Mouse (Mus musculus) lung, adult 2 months (tissue): ENCODE results near the gene Mical3.

Experiments used
- CTCF ChIP-seq: fragments of 200-500 bp; IDR thresholded peaks from 2 replicates; pipeline ENCODE4 v1.5.1; 2011; ENCODE audit warnings: mild to moderate bottlenecking, low read length, control low read depth; ENCODE audit not compliant: insufficient read depth
- POLR2A ChIP-seq: fragments of 200-500 bp; IDR thresholded peaks from 2 replicates; pipeline ENCODE4 v1.6.1; 2011; ENCODE audit warnings: low read depth, mild to moderate bottlenecking, control low read depth, low read length, borderline replicate concordance; ENCODE audit errors: extremely low read depth

DNA sequence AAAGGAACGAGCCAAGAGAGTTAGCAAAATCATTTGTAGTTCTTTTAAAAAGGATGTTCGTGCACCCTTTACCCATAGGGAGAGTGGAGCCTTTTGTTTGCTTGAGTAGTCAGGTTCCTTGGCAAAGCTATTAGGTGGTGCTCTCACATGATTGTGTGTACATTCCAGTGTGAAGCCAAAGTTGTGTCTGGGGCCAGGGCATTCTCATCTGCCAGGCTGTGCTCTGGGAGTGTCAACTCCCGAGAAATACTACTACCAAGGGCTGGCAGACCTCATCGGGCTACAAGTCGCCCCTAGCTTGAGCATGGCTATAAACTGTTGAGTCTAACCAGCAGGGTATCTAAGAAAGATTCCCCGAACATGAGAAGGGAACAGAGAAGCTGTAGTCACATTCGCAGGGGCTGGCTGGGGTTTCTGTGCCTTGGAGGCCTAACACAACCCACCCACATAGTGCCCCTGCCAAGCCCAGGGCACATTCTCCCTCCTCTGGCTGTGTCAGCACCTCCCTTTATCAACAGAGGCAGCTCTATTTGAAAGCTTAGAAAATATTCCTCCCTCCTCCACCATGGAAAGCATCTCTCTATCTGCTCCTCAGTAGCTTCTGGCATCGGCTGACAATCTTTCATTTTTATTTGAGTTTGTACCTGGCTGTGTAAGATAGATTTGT lies 130.8 kb downstream of the Mical3 start:
- no peak for TF ChIP-seq POLR2A
- TF ChIP-seq CTCF: no peak
